Mouse (Mus musculus): ENCODE measurements around the gene Cldn24.

The Cldn24 gene

GRCm38 (mm10) chr8:47826911-47827310 lies 5.0 kb downstream of the Cldn24 start:
- DNase-seq (ENCODE audit: low spot score) = no peak

- no peak for DNase-seq (ENCODE audit: low spot score)
These were observed 10.7 kb downstream of the Cldn24 start for GRCm38 (mm10) chr8:47832616-47833015.

GRCm38 (mm10) chr8:47833944-47834343 lies 12.0 kb downstream of the Cldn24 start:
- no peak for DNase-seq (ENCODE audit: low spot score)

DNA sequence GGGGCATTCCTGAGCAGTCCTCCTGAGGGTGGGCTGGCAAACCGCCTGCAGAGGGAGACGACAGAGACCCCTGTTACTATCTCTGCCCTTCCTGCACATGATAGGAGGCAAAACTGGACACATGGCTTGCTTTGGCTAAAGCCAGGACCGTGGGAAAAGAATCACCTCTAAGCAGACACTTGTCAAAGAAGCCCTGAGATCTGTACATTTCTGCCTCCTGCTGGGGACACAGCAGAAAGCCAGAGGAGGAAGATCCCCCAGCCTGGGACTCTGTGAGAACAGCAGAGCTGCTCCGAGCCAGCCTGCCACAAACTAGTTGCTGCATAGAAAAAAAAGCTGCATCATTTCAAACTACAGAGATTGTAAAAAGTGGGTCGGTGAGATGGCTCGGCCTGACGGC lies 21.1 kb downstream of the Cldn24 start:
- DNase-seq (ENCODE audit: low spot score) = no peak

- DNase-seq (ENCODE audit: low spot score) = no peak
These were observed 21.7 kb downstream of the Cldn24 start for GRCm38 (mm10) chr8:47843651-47844050.

GRCm38 (mm10) chr8:47845956-47846355 lies 24.0 kb downstream of the Cldn24 start:
- DNase-seq (ENCODE audit: low spot score) = no peak

- no peak for DNase-seq (ENCODE audit: low spot score)
These were observed 25.2 kb downstream of the Cldn24 start for GRCm38 (mm10) chr8:47847161-47847560.

GRCm38 (mm10) chr8:47847931-47848330 lies 26.0 kb downstream of the Cldn24 start:
- no peak for DNase-seq (ENCODE audit: low spot score)

GRCm38 (mm10) chr8:47849842-47850241 lies 27.9 kb downstream of the Cldn24 start:
- DNase-seq (ENCODE audit: low spot score) = no peak

GRCm38 (mm10) chr8:47851824-47852502 lies 30.0 kb downstream of the Cldn24 start:
- DNase-seq (ENCODE audit: low spot score) = no peak

DNA sequence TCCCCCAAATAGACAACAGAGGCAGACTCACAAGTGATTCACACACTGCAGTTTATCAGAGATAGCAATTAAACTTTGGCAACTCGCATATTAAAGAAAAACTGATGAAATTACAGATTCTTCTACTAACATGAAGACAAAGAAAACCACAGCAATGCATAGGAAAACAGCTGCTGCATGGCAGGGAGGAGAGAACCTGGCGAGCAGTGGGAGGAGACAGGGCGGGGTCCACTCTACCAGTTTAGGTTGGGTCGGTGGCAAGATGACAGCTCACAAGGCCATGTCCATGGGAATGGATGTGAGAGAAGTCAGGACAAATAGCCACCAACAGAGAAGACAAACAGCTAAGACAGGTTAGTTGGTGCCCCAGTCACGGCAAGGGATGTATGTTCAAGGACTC lies 30.8 kb downstream of the Cldn24 start:
- no peak for DNase-seq (ENCODE audit: low spot score)

GRCm38 (mm10) chr8:47853356-47853755 lies 31.4 kb downstream of the Cldn24 start:
- DNase-seq (ENCODE audit: low spot score) = no peak

DNA sequence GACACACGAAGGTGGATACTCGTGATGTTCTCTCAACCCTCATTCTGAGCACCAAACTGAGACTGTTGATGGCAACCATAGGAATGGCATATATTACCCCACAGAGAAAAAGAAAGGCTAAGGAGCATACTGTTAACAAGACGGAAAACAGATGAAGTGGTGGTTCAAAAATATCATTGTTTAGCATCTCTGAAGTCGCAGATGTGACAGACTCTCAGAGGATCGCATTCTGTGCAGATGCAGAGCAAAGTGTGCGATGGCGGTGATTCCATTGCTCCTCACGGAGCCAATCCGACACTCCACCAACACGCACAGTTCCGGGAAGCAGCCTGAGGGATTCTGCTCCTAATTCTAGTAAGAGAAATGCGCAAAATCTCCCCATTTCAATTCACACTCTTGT lies 37.3 kb downstream of the Cldn24 start:
- no peak for DNase-seq (ENCODE audit: low spot score)

DNA sequence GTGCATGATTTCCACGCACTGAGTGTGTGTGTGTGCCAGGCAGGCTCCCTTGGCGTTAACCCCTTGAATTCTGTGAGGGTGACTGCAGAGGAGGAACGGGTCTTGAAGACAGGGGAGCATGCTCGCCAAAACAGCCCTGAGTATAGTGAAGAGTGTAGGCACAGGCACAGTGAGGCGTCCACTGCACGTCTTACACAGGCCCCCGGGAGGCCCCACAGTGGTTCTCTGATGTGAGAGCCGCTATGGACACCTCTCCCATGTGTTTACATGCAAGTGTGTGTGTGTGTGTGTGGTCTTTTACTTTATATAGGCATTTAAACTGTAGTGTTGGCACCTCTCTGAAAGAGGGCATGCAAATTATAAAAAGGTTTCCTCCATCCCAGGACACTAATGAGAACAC lies 44.6 kb downstream of the Cldn24 start:
- no peak for DNase-seq (ENCODE audit: low spot score)

GRCm38 (mm10) chr8:47867067-47867466 lies 45.1 kb downstream of the Cldn24 start:
- peak; percentile 47 for DNase-seq (ENCODE audit: low spot score)
